Mouse (Mus musculus) intestine, embryonic 14.5 days (tissue): ENCODE results near the gene G0s2. TPM values are rescaled to one million over a fixed set of nuclear protein-coding genes. Genes with fewer than 3 reads are reported as not detected.

Experiments
- ATAC-seq: fragments of 200-750 bp; cut with Nextera tagmentation; replicated peaks from 2 replicates; pipeline ENCODE4 v1.8.0; 2017; ENCODE audit warnings: low read depth, moderate number of reproducible peaks, moderate TSS enrichment, moderate library complexity; ENCODE audit not compliant: low FRiP score, low TSS enrichment
- DNase-seq: peaks from one replicate; pipeline ENCODE4 v3.0.0-alpha.2; 2018; ENCODE audit warnings: low spot score
- H3K27ac ChIP-seq: fragments of 300-500 bp; sonication (generic); 2 replicates; pipeline ENCODE4 v1.5.1; 2014; ENCODE audit warnings: low read depth, mild to moderate bottlenecking, control low read depth
- H3K27me3 ChIP-seq: fragments of 300-500 bp; sonication (generic); replicated peaks from 2 replicates; pipeline ENCODE4 v1.6.1; 2014; ENCODE audit warnings: low read length, control low read depth; ENCODE audit not compliant: control insufficient read depth, insufficient read depth
- H3K36me3 ChIP-seq: fragments of 300-500 bp; sonication (generic); 2 replicates; pipeline ENCODE4 v1.6.1; 2014; ENCODE audit warnings: low read length, control low read depth; ENCODE audit not compliant: control insufficient read depth, insufficient read depth
- H3K4me1 ChIP-seq: fragments of 300-500 bp; sonication (generic); replicated peaks from 2 replicates; pipeline ENCODE4 v1.6.1; 2014; ENCODE audit warnings: low read length, control low read depth, mixed read lengths; ENCODE audit not compliant: control insufficient read depth, insufficient read depth
- H3K4me2 ChIP-seq: fragments of 300-500 bp; sonication (generic); 2 replicates; pipeline ENCODE4 v1.6.1; 2014; ENCODE audit warnings: low read length
- H3K4me3 ChIP-seq: fragments of 300-500 bp; sonication (generic); 2 replicates; pipeline ENCODE4 v1.5.1; 2014; ENCODE audit warnings: low read depth, low read length, control low read depth, mixed read lengths
- H3K9ac ChIP-seq: fragments of 300-500 bp; sonication (generic); 2 replicates; pipeline ENCODE4 v1.6.1; 2014; ENCODE audit warnings: mild to moderate bottlenecking, low read length
- H3K9me3 ChIP-seq: fragments of 300-500 bp; sonication (generic); 2 replicates; pipeline ENCODE4 v1.6.1; 2016; ENCODE audit warnings: low read length, control low read depth; ENCODE audit not compliant: control insufficient read depth
- WGBS: fragments of 180-500 bp; shearing (Covaris S2); extraction: QIAGEN DNeasy Blood & Tissue Kit; methylation state at CpG from one replicate; pipeline ENCODE4 v1.1.7; 2014; 5-methylcytosine and 5-hydroxymethylcytosine counted together
- polyA plus RNA-seq: library from polyadenylated mRNA; unstranded; fragments of >200 nt; fragmentation: Nextera tagmentation; extraction: Ambion mirVana; gene quantifications from 2 replicates; pipeline ENCODE4 v1.2.1, GENCODE M21; 2014

G0s2 gene
- polyA plus RNA-seq, 1 experiment from 2014 or later, result 24.3 TPM

- 64% methylated on average over 7 of the region's 7 CpGs for WGBS
- no peak overlapping the region for H3K4me2 ChIP-seq
- H3K4me3 ChIP-seq, result no peak overlapping the region
- no peaks in the 10 kb centered on the region for H3K36me3 ChIP-seq
- no peak overlapping the region for H3K9ac ChIP-seq
- H3K27me3 ChIP-seq, result no peaks in the 10 kb centered on the region
- DNase-seq (no peak), ATAC-seq (no peak)
- peaks cover 4% of the 10 kb centered on the region; the same call in 1 of the 2 replicates for H3K4me1 ChIP-seq
- no peak overlapping the region for H3K27ac ChIP-seq
- H3K9me3 ChIP-seq, result no peaks in the 10 kb centered on the region
Observed at GRCm38 (mm10) chr1:193234930-193235329, 38.1 kb downstream of the G0s2 start.

GRCm38 (mm10) chr1:193234130-193234645, 38.8 kb downstream of the G0s2 start:
- H3K9me3 ChIP-seq, result no peaks in the 10 kb centered on the region
- ATAC-seq (no peak), DNase-seq (no peak)
- no peak overlapping the region for H3K4me3 ChIP-seq
- no peak overlapping the region for H3K4me2 ChIP-seq
- H3K36me3 ChIP-seq, result no peaks in the 10 kb centered on the region
- no peak overlapping the region for H3K27ac ChIP-seq
- WGBS, result 95% methylated on average over 2 of the region's 2 CpGs
- H3K9ac ChIP-seq, result no peak overlapping the region
- no peaks in the 10 kb centered on the region for H3K27me3 ChIP-seq
- peaks cover 4% of the 10 kb centered on the region; the same call in 1 of the 2 replicates for H3K4me1 ChIP-seq

GRCm38 (mm10) chr1:193232732-193233131, 40.3 kb downstream of the G0s2 start:
- ATAC-seq (no peak), DNase-seq (no peak)
- WGBS, result 80% methylated on average over 2 of the region's 2 CpGs
- Histone ChIP-seq H3K27me3 (no peaks in the 10 kb centered on the region), H3K9me3 (no peaks in the 10 kb centered on the region), H3K4me1 (peaks cover 4% of the 10 kb centered on the region; the same call in 1 of the 2 replicates), H3K27ac (no peak overlapping the region), H3K4me2 (no peak overlapping the region), H3K36me3 (no peaks in the 10 kb centered on the region), H3K9ac (no peak overlapping the region), H3K4me3 (no peak overlapping the region)

- Histone ChIP-seq H3K9ac (no peak overlapping the region), H3K27ac (no peak overlapping the region), H3K9me3 (no peaks in the 10 kb centered on the region), H3K36me3 (no peaks in the 10 kb centered on the region), H3K4me1 (peaks cover 13% of the 10 kb centered on the region; the same call in 1 of the 2 replicates), H3K4me3 (no peak overlapping the region), H3K27me3 (no peaks in the 10 kb centered on the region), H3K4me2 (no peak overlapping the region)
- 59% methylated on average over 5 of the region's 5 CpGs for WGBS
- DNase-seq, result no peak
- ATAC-seq, result no peak
Observed at GRCm38 (mm10) chr1:193230935-193231334, 42.1 kb downstream of the G0s2 start.

- Histone ChIP-seq H3K4me1 (peaks cover 13% of the 10 kb centered on the region; the same call in 1 of the 2 replicates), H3K9ac (no peak overlapping the region), H3K36me3 (no peaks in the 10 kb centered on the region), H3K27ac (no peak overlapping the region; the same call in 1 of the 2 replicates), H3K4me2 (no peak overlapping the region), H3K9me3 (no peaks in the 10 kb centered on the region), H3K4me3 (no peak overlapping the region), H3K27me3 (no peaks in the 10 kb centered on the region)
- ATAC-seq (no peak), DNase-seq (no peak)
- WGBS, result 58% methylated on average over 3 of the region's 3 CpGs
Observed at GRCm38 (mm10) chr1:193230531-193230930, 42.5 kb downstream of the G0s2 start.

- DNase-seq, result no peak
- 94% methylated on average over 5 of the region's 5 CpGs for WGBS
- Histone ChIP-seq H3K36me3 (no peaks in the 10 kb centered on the region), H3K27ac (no peak overlapping the region), H3K27me3 (no peaks in the 10 kb centered on the region), H3K9me3 (no peaks in the 10 kb centered on the region), H3K4me3 (no peak overlapping the region), H3K4me2 (no peak overlapping the region), H3K4me1 (peaks cover 13% of the 10 kb centered on the region; the same call in 1 of the 2 replicates), H3K9ac (no peak overlapping the region)
- ATAC-seq, result no peak
Observed at GRCm38 (mm10) chr1:193229570-193229969, 43.4 kb downstream of the G0s2 start.

- DNase-seq (no peak), ATAC-seq (no peak)
- no peak overlapping the region for H3K27ac ChIP-seq
- H3K27me3 ChIP-seq, result no peaks in the 10 kb centered on the region
- no peaks in the 10 kb centered on the region for H3K36me3 ChIP-seq
- no peak overlapping the region for H3K9ac ChIP-seq
- H3K4me2 ChIP-seq, result no peak overlapping the region
- H3K4me1 ChIP-seq, result peaks cover 13% of the 10 kb centered on the region; the same call in 1 of the 2 replicates
- 77% methylated on average over 4 of the region's 4 CpGs for WGBS
- no peaks in the 10 kb centered on the region for H3K9me3 ChIP-seq
- no peak overlapping the region for H3K4me3 ChIP-seq
Observed at GRCm38 (mm10) chr1:193227537-193227936, 45.5 kb downstream of the G0s2 start.

GRCm38 (mm10) chr1:193226724-193227522, 46.1 kb downstream of the G0s2 start:
- Histone ChIP-seq H3K4me2 (no peak overlapping the region), H3K9me3 (no peaks in the 10 kb centered on the region), H3K36me3 (no peaks in the 10 kb centered on the region), H3K4me3 (no peak overlapping the region), H3K4me1 (peaks cover 13% of the 10 kb centered on the region; the same call in 1 of the 2 replicates), H3K27me3 (no peaks in the 10 kb centered on the region), H3K27ac (no peak overlapping the region), H3K9ac (no peak overlapping the region)
- WGBS, result 39% methylated on average over 7 of the region's 7 CpGs
- DNase-seq (no peak), ATAC-seq (no peak)
